Mouse (Mus musculus) bone marrow, adult 2 months (tissue): ENCODE data around the gene Uqcr10.

Experiments used
- CTCF ChIP-seq: fragments of 200-500 bp; IDR thresholded peaks from 2 replicates; pipeline ENCODE4 v1.5.1; 2011; ENCODE audit warnings: low read length, control low read depth; ENCODE audit not compliant: control insufficient read depth, insufficient read depth
- POLR2A ChIP-seq: fragments of 200-500 bp; IDR thresholded peaks from 2 replicates; pipeline ENCODE4 v1.6.1; 2011; ENCODE audit warnings: low read depth, mild to moderate bottlenecking, control low read depth, low read length, borderline replicate concordance; ENCODE audit not compliant: control insufficient read depth

DNA sequence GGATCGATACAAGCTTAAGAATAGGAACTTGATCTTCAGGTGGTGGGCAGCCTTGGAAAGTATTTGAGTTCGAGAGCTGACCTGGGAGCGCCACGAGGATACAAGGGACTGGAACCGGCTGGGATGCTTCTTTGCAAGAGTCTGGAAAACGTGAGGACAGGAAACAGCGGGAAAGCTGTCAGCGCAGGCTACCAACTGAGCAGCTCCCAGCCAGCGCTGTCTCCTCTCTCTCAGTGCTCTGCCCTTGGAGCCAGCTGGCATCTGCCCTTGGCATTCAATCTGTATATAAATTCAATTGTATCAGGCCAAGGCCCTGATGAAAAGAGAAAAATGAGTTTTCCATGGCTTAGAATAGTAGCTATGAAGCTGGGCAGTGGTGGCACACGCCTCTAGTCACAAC is 12.9 kb downstream of the Uqcr10 start:
- TF ChIP-seq POLR2A, result no peak
- TF ChIP-seq CTCF, result no peak
